Mouse (Mus musculus) thymus, adult 2 months (tissue): Measurements from ENCODE around the gene Akap8l.

ENCODE experiments used
- CTCF ChIP-seq: fragments of 200-500 bp; IDR thresholded peaks from 2 replicates; pipeline ENCODE4 v1.5.1; 2012; ENCODE audit warnings: mild to moderate bottlenecking, control low read depth, low read length, moderate library complexity, borderline replicate concordance; ENCODE audit not compliant: control insufficient read depth, poor library complexity, insufficient read depth; ENCODE audit errors: extremely low read depth
- POLR2A ChIP-seq: fragments of 200-500 bp; IDR thresholded peaks from 2 replicates; pipeline ENCODE4 v1.6.1; 2012; ENCODE audit warnings: mild to moderate bottlenecking, low read length, control low read depth, moderate library complexity; ENCODE audit not compliant: control insufficient read depth, poor library complexity, insufficient read depth; ENCODE audit errors: extremely low read depth

DNA sequence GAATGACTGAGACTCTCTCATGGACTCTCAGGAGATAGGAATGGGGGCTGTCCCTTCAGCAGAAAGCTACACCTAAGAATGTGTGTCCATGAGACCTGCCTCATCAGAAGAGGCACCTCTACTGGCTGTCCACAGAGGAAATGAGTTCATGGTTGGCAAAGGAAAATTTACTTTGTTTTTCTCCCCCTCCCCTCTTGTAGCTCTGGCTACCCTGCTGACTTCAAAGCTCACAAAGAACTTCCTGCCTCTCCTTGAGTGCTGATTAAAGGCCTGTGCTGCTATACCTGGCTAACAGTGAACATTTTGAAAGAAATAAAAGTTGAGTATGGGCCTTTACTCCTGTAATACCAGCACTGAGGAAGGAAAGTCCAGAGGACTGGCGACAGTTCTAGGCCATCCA, 9.3 kb downstream of the Akap8l start:
- TF ChIP-seq CTCF = no peak
- no peak for TF ChIP-seq POLR2A
